Mouse (Mus musculus) frontal cortex, postnatal 36 days (tissue): ENCODE data around the gene Mad2l1bp.
A peak's percentile ranks its signal among the peaks of the same experiment; 100 is the strongest.

ENCODE experiments used
- DNase-seq, 2 experiments: peaks; one replicate each; pipeline ENCODE4 v3.0.0; 2022; ENCODE audit warnings: low spot score in 2 of 2

Gene Mad2l1bp

GRCm38 (mm10) chr17:46152847-46153782 is at the start of gene Mad2l1bp:
Gene Mad2l1bp (minus strand): TSS chr17:46153553.
- DNase-seq = peak; percentile 85 to 88

GRCm38 (mm10) chr17:46203078-46203477 is 49.7 kb upstream of the Mad2l1bp start:
- DNase-seq = peak in 1 of 2 experiments; percentile 48

GRCm38 (mm10) chr17:46202421-46203071 is 49.2 kb upstream of the Mad2l1bp start, which contains the start of the genes Polh and Xpo5:
Gene Polh (minus strand): TSS chr17:46202645.
Gene Xpo5 (plus strand): TSS chr17:46202782.
- peak; percentile 91 to 92 for DNase-seq

- DNase-seq = peak in 1 of 2 experiments; percentile 4
Measured at GRCm38 (mm10) chr17:46201151-46201550, 47.8 kb upstream of the Mad2l1bp start.

- no peak for DNase-seq
Measured at GRCm38 (mm10) chr17:46188829-46189228, 35.5 kb upstream of the Mad2l1bp start.

GRCm38 (mm10) chr17:46182273-46182672 is 28.9 kb upstream of the Mad2l1bp start:
- no peak for DNase-seq

- DNase-seq = no peak
Measured at GRCm38 (mm10) chr17:46170538-46170937, 17.2 kb upstream of the Mad2l1bp start.

GRCm38 (mm10) chr17:46168768-46169167 is 15.4 kb upstream of the Mad2l1bp start:
- DNase-seq = no peak

GRCm38 (mm10) chr17:46168318-46168717 is 15.0 kb upstream of the Mad2l1bp start:
- DNase-seq = no peak

GRCm38 (mm10) chr17:46167014-46167413 is 13.7 kb upstream of the Mad2l1bp start:
- no peak for DNase-seq

- DNase-seq = no peak
Measured at GRCm38 (mm10) chr17:46166270-46166669, 12.9 kb upstream of the Mad2l1bp start.

- DNase-seq = no peak
Measured at GRCm38 (mm10) chr17:46165460-46165859, 12.1 kb upstream of the Mad2l1bp start.

GRCm38 (mm10) chr17:46164791-46165190 is 11.4 kb upstream of the Mad2l1bp start:
- DNase-seq = no peak

- DNase-seq = no peak
Measured at GRCm38 (mm10) chr17:46164301-46164700, 10.9 kb upstream of the Mad2l1bp start.

GRCm38 (mm10) chr17:46162951-46163421 is 9.6 kb upstream of the Mad2l1bp start:
- no peak for DNase-seq

- no peak for DNase-seq
Measured at GRCm38 (mm10) chr17:46162551-46162950, 9.2 kb upstream of the Mad2l1bp start.

- DNase-seq = no peak
Measured at GRCm38 (mm10) chr17:46161710-46162109, 8.4 kb upstream of the Mad2l1bp start.

- no peak for DNase-seq
Measured at GRCm38 (mm10) chr17:46161179-46161578, 7.8 kb upstream of the Mad2l1bp start.

- peak; percentile 94 to 99 for DNase-seq
Measured at GRCm38 (mm10) chr17:46160686-46161085, 7.3 kb upstream of the Mad2l1bp start, which contains the start of gene Gtpbp2. Gene Gtpbp2 (plus strand): TSS chr17:46161032.

- peak; percentile 84 to 87 for DNase-seq
Measured at GRCm38 (mm10) chr17:46160090-46160662, 6.8 kb upstream of the Mad2l1bp start.

GRCm38 (mm10) chr17:46159236-46159635 is 5.9 kb upstream of the Mad2l1bp start:
- DNase-seq = no peak

GRCm38 (mm10) chr17:46157131-46157530 is 3.8 kb upstream of the Mad2l1bp start:
- DNase-seq = no peak
